Mouse (Mus musculus): ENCODE measurements around the gene Gata5.

GRCm38 (mm10) chr2:180311147-180311546 lies 23.4 kb downstream of the Gata5 start:
- TF ChIP-seq MYOD1 (IDR thresholded peaks at IDR 0.05; ENCODE audit: control insufficient read depth in 1 of 3, insufficient read length in 2 of 3, low read depth in 2 of 3) (no peak), POLR2A (IDR thresholded peaks at IDR 0.05; ENCODE audit: insufficient read length, low read depth) (no peak), TCF12 (IDR thresholded peaks at IDR 0.05; ENCODE audit: insufficient read depth, poor library complexity, severe bottlenecking) (no peak), MAX (IDR thresholded peaks at IDR 0.05; ENCODE audit: low read depth) (no peak), TCF3 (IDR thresholded peaks at IDR 0.05; ENCODE audit: insufficient read length, low read depth) (no peak), POLR2AphosphoS2 (IDR thresholded peaks at IDR 0.05; ENCODE audit: insufficient read length, low read depth) (no peak), E2F4 (IDR thresholded peaks at IDR 0.05; ENCODE audit: insufficient read depth) (no peak), MYOG (IDR thresholded peaks at IDR 0.05; ENCODE audit: control insufficient read depth in 1 of 3, insufficient read depth in 1 of 3, insufficient read length in 2 of 3, low read depth in 2 of 3) (no peak)

Data from myocyte (in vitro differentiated cells).